Mouse (Mus musculus) CH12.LX (cell line): Measurements from ENCODE around the gene Gm20671. TPM values are rescaled to one million over a fixed set of nuclear protein-coding genes. Genes with fewer than 3 reads are reported as not detected.

Experiments
- DNase-seq: peaks from one replicate; pipeline ENCODE4 v3.0.0-alpha.2; 2013; ENCODE audit errors: extremely low read depth
- H3K27ac ChIP-seq: 2 replicates; pipeline ENCODE4 v1.5.1; 2012; ENCODE audit warnings: low read depth, mild to moderate bottlenecking, control low read depth, moderate library complexity; ENCODE audit not compliant: insufficient read depth
- H3K27me3 ChIP-seq: replicated peaks from 2 replicates; pipeline ENCODE3; 2012; ENCODE audit warnings: inconsistent platforms
- H3K36me3 ChIP-seq, 2 experiments: replicated peaks in 1 of 2; 2 replicates each; pipeline versions ENCODE3 to v1.6.1; 2012; ENCODE audit warnings: inconsistent platforms in 1 of 2, low read length in 1 of 2, mild to moderate bottlenecking in 1 of 2, mixed read lengths in 1 of 2, moderate library complexity in 1 of 2; ENCODE audit not compliant: control insufficient read depth in 1 of 2, insufficient read depth in 1 of 2
- H3K4me1 ChIP-seq, 2 experiments: 2 replicates each; pipeline ENCODE4 v1.6.1; 2012; ENCODE audit warnings: inconsistent platforms in 1 of 2, moderate library complexity in 1 of 2; ENCODE audit not compliant: insufficient read depth in 2 of 2, control insufficient read depth in 1 of 2
- H3K4me2 ChIP-seq: 2 replicates; pipeline ENCODE4 v1.6.1; 2012; ENCODE audit warnings: low read depth, mild to moderate bottlenecking, control low read depth; ENCODE audit not compliant: poor library complexity, insufficient read depth, severe bottlenecking
- H3K4me3 ChIP-seq, 3 experiments: fragments of 150-350 bp in 1 of 3; sonication (generic) in 1 of 3; replicated peaks in 1 of 3; 2 replicates each; pipeline versions ENCODE3 to v1.5.1; 2011 to 2012; ENCODE audit warnings: low read depth in 2 of 3, low read length in 2 of 3, mild to moderate bottlenecking in 2 of 3, moderate library complexity in 2 of 3, control low read depth in 1 of 3, improper control_type of control experiment in 1 of 3, inconsistent platforms in 1 of 3, mixed read lengths in 1 of 3; ENCODE audit not compliant: poor library complexity in 1 of 3
- H3K79me2 ChIP-seq: replicated peaks from 2 replicates; pipeline ENCODE4 v1.6.1; 2012; ENCODE audit warnings: mild to moderate bottlenecking, moderate library complexity; ENCODE audit not compliant: control insufficient read depth, poor library complexity, insufficient read depth, severe bottlenecking; ENCODE audit errors: extremely low read depth
- H3K9ac ChIP-seq: 2 replicates; pipeline ENCODE4 v1.6.1; 2012; ENCODE audit warnings: low read depth, mild to moderate bottlenecking, control low read depth, moderate library complexity; ENCODE audit not compliant: insufficient read depth
- H3K9me3 ChIP-seq: replicated peaks from 2 replicates; pipeline ENCODE3; 2012; ENCODE audit warnings: low read length, inconsistent platforms, mixed read lengths
- CHD1 ChIP-seq: IDR thresholded peaks from 2 replicates; pipeline ENCODE4 v1.6.1; 2012; ENCODE audit warnings: low read depth, low read length, improper control_type of control experiment, inconsistent platforms
- CTCF ChIP-seq, 2 experiments: IDR thresholded peaks in 1 of 2; conservative IDR thresholded peaks in 1 of 2; 2 replicates each; pipeline ENCODE4 v1.5.1; 2011 to 2012; ENCODE audit warnings: low read depth in 2 of 2, low read length in 2 of 2, improper control_type of control experiment in 1 of 2, inconsistent platforms in 1 of 2, mild to moderate bottlenecking in 1 of 2, moderate library complexity in 1 of 2
- E2F4 ChIP-seq: IDR thresholded peaks from 2 replicates; pipeline ENCODE4 v1.6.1; 2011; ENCODE audit warnings: low read depth, low read length, improper control_type of control experiment; ENCODE audit not compliant: insufficient replicate concordance
- ELF1 ChIP-seq: IDR thresholded peaks from 2 replicates; pipeline ENCODE4 v1.6.1; 2014; ENCODE audit warnings: low read depth, mild to moderate bottlenecking, inconsistent platforms, low read length, improper control_type of control experiment
- GABPA ChIP-seq: IDR thresholded peaks from 2 replicates; pipeline ENCODE4 v1.6.1; 2012; ENCODE audit warnings: low read depth, low read length, improper control_type of control experiment, inconsistent platforms; ENCODE audit not compliant: insufficient replicate concordance
- HCFC1 ChIP-seq: IDR thresholded peaks from 2 replicates; pipeline ENCODE4 v1.6.1; 2012; ENCODE audit warnings: low read depth, mild to moderate bottlenecking, inconsistent platforms, low read length, improper control_type of control experiment
- IRF4 ChIP-seq: IDR thresholded peaks from 2 replicates; pipeline ENCODE4 v1.6.1; 2014; ENCODE audit warnings: low read depth, mild to moderate bottlenecking, inconsistent platforms, low read length, improper control_type of control experiment
- JUND ChIP-seq: conservative IDR thresholded peaks from 2 replicates; pipeline ENCODE4 v1.6.1; 2011; ENCODE audit warnings: low read depth, low read length, improper control_type of control experiment
- KAT2A ChIP-seq: IDR thresholded peaks from 2 replicates; pipeline ENCODE4 v1.6.1; 2012; ENCODE audit warnings: low read length, improper control_type of control experiment, inconsistent platforms; ENCODE audit not compliant: insufficient replicate concordance
- MAFK ChIP-seq: IDR thresholded peaks from 2 replicates; pipeline ENCODE4 v1.6.1; 2011; ENCODE audit warnings: low read length, improper control_type of control experiment; ENCODE audit not compliant: insufficient replicate concordance
- MAZ ChIP-seq: IDR thresholded peaks from 2 replicates; pipeline ENCODE4 v1.6.1; 2012; ENCODE audit warnings: low read depth, mild to moderate bottlenecking, inconsistent platforms, low read length, improper control_type of control experiment, moderate library complexity
- MXI1 ChIP-seq: IDR thresholded peaks from 2 replicates; pipeline ENCODE4 v1.6.1; 2011; ENCODE audit warnings: mild to moderate bottlenecking, low read depth, low read length, improper control_type of control experiment
- NELFE ChIP-seq: IDR thresholded peaks from 2 replicates; pipeline ENCODE4 v1.6.1; 2011; ENCODE audit warnings: low read depth, low read length, improper control_type of control experiment
- POLR2A ChIP-seq: IDR thresholded peaks from 2 replicates; pipeline ENCODE4 v1.6.1; 2011; ENCODE audit warnings: low read depth, mild to moderate bottlenecking, improper control_type of control experiment, low read length
- RAD21 ChIP-seq: IDR thresholded peaks from 2 replicates; pipeline ENCODE4 v1.6.1; 2011; ENCODE audit warnings: low read depth, mild to moderate bottlenecking, low read length, improper control_type of control experiment, moderate library complexity
- TCF12 ChIP-seq: IDR thresholded peaks from 2 replicates; pipeline ENCODE4 v1.6.1; 2014; ENCODE audit warnings: low read depth, mild to moderate bottlenecking, inconsistent platforms, low read length, improper control_type of control experiment
- UBTF ChIP-seq: IDR thresholded peaks from 2 replicates; pipeline ENCODE4 v1.6.1; 2012; ENCODE audit warnings: low read depth, mild to moderate bottlenecking, inconsistent platforms, low read length, improper control_type of control experiment, moderate library complexity
- USF1 ChIP-seq: IDR thresholded peaks from 2 replicates; pipeline ENCODE4 v1.6.1; 2014; ENCODE audit warnings: low read depth, mild to moderate bottlenecking, inconsistent platforms, low read length, improper control_type of control experiment
- ZC3H11A ChIP-seq: IDR thresholded peaks from 2 replicates; pipeline ENCODE4 v1.6.1; 2012; ENCODE audit warnings: low read depth, mild to moderate bottlenecking, inconsistent platforms, low read length, improper control_type of control experiment
- ZMIZ1 ChIP-seq: IDR thresholded peaks from 2 replicates; pipeline ENCODE4 v1.6.1; 2012; ENCODE audit warnings: low read depth, mild to moderate bottlenecking, inconsistent platforms, low read length, improper control_type of control experiment
- ZNF384 ChIP-seq: IDR thresholded peaks from 2 replicates; pipeline ENCODE4 v1.6.1; 2012; ENCODE audit warnings: low read depth, low read length, improper control_type of control experiment, inconsistent platforms
- dilution Hi-C: fragments of 300-500 bp; cut with MboI; formaldehyde crosslinking; loops from 2 replicates; pipeline ENCODE4 v1.14.3; 2020; ENCODE audit warnings: low sequenced_read_pairs; ENCODE audit not compliant: extremely low pct_unique_long_range_greater_than_20kb, extremely low pct_ligation_motif_present
- in situ Hi-C: fragments of 300-500 bp; cut with MboI; formaldehyde crosslinking; loops from 3 replicates; pipeline ENCODE4 v1.14.3; 2019; ENCODE audit warnings: low sequenced_read_pairs, low pct_ligation_motif_present, low pct_unique_long_range_greater_than_20kb, mixed read lengths
- polyA plus RNA-seq: library from polyadenylated mRNA; unstranded; fragments of >175 nt; gene quantifications from 2 replicates; pipeline ENCODE4 v1.2.1, GENCODE M21; 2012; ENCODE audit warnings: low read depth; ENCODE audit not compliant: insufficient read length
- total RNA-seq, 2 experiments: library from RNA; depleted of rRNA; stranded (reverse); fragments of 300-350 nt in 1 of 2; fragments of >200 nt in 1 of 2; gene quantifications; 2 replicates each; pipeline ENCODE4 v1.2.3; 2012 to 2014

The Gm20671 gene
- total and polyA plus RNA-seq, 3 experiments, result 0.81 TPM; not detected in 2

- no peak overlapping the region for H3K4me3 ChIP-seq
- dilution Hi-C loops (no loop called here), in situ Hi-C loops (no loop called here)
- H3K79me2 ChIP-seq, result no peaks in the 10 kb centered on the region
- H3K27ac ChIP-seq, result no peak overlapping the region
- H3K4me2 ChIP-seq, result no peak overlapping the region
- peaks cover 0 to 4% of the 10 kb centered on the region in 2 experiments; a peak in 2 of 4 replicates for H3K4me1 ChIP-seq
- H3K27me3 ChIP-seq, result no peaks in the 10 kb centered on the region
- no peaks in the 10 kb centered on the region for H3K9me3 ChIP-seq
- H3K36me3 ChIP-seq, result peaks cover 0 to 1% of the 10 kb centered on the region in 2 experiments
- TF ChIP-seq NELFE (no peak), ZMIZ1 (no peak), HCFC1 (no peak), CHD1 (no peak), ZC3H11A (no peak), RAD21 (no peak), JUND (no peak), ELF1 (no peak), MXI1 (no peak), KAT2A (no peak), MAZ (no peak), GABPA (no peak), ZNF384 (no peak), POLR2A (no peak), UBTF (no peak), CTCF (conservative IDR thresholded peaks at IDR 0.05 in 1 of 2, IDR thresholded peaks at IDR 0.05 in 1 of 2; ENCODE audit: low read depth in 2 of 2, low read length in 2 of 2) (no peak), USF1 (no peak)
- DNase-seq, result no peak
- no peak overlapping the region for H3K9ac ChIP-seq
Measured at GRCm38 (mm10) chr5:32721316-32721715, 105.6 kb downstream of the Gm20671 start.

GRCm38 (mm10) chr5:32720416-32720815, 106.5 kb downstream of the Gm20671 start:
- Histone ChIP-seq H3K9ac (no peak overlapping the region), H3K9me3 (no peaks in the 10 kb centered on the region), H3K4me2 (no peak overlapping the region), H3K27me3 (no peaks in the 10 kb centered on the region), H3K27ac (no peak overlapping the region), H3K4me3 (no peak overlapping the region), H3K4me1 (peaks cover 0 to 4% of the 10 kb centered on the region in 2 experiments; a peak in 2 of 4 replicates), H3K36me3 (peaks cover 0 to under 1% of the 10 kb centered on the region in 2 experiments), H3K79me2 (no peaks in the 10 kb centered on the region)
- TF ChIP-seq HCFC1 (no peak), USF1 (no peak), UBTF (no peak), E2F4 (no peak), NELFE (no peak), TCF12 (no peak), POLR2A (no peak), IRF4 (no peak), MXI1 (no peak), ZNF384 (no peak), MAFK (no peak), GABPA (no peak)
- in situ Hi-C loops (no loop called here), dilution Hi-C loops (no loop called here)
- no peak for DNase-seq
